Comparison of ENCODE assay signal across 15 mouse cellular contexts in the genomic region with DNA sequence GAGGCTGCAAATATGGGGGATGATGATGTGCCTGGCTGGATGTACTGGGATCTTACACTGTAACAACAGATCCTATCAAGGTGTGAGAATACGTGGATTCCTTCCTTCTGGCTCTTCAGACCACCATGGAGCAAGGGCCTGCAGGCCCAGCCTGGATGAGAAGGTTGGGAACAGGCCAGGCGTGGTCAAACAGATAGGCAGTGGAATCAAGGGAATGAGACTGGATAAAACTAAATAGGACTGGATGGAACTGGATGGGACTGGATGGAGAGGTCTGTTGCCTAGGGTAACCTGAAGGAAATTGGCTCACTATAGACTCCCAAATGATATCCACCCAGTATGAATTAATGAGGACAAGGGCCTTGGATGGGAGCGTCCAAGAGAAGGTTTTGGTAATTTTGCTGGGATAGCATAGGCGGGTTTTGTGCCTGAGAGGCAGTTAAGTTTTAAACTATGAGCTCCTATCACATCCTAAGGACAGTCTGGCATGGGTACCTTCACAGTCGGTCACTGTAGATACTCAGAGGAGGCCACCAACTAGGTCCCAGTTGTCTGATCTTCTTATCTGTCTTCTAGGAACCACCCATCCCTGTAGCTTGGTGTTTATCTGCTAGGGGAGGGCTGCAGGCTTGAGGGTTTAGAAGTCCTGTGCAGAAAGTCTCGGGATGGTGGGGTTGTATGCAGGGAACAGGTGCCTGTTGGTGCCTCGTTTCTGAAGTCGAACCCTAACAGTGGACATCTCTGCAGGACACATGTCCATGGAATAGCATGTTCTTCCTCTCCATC. TPM values are rescaled to one million over a fixed set of nuclear protein-coding genes. Genes with fewer than 3 reads are reported as not detected.
DNase-seq lines count a peak whose midpoint lies in the region; ATAC-seq lines count a peak whose summit lies in the region.
"Had no signal": no experiment of that assay in that cellular context is flagged by ENCODE, and none has a peak within 500 bp of the region (broad histone marks: within the 10 kb centered on the region; RNA-seq: fewer than 3 reads in every experiment).

No protein-coding gene starts in this region.

- peak overlapping the region; percentile 84; the same call in 1 of the 2 replicates for H3K27ac ChIP-seq in heart, embryonic 10.5 days
- H3K27ac ChIP-seq: embryonic facial prominence, embryonic 13.5 days; neural tube, embryonic 12.5 days had no signal

- H3K9me3 ChIP-seq in heart, embryonic 10.5 days = no peaks in the 10 kb centered on the region
- H3K9me3 ChIP-seq: embryonic facial prominence, embryonic 13.5 days; neural tube, embryonic 12.5 days had no signal

- peak; percentile 72 for ATAC-seq in erythroid progenitor cell, adult 5-6 weeks (replicated peaks; ENCODE audit: low FRiP score, poor library complexity, severe bottlenecking)
- ATAC-seq in megakaryocyte progenitor cell, adult 5-6 weeks (replicated peaks; ENCODE audit: poor library complexity) = peak; percentile 44

- 76% methylated on average over 8 of the region's 8 CpGs for WGBS in heart, embryonic 10.5 days

- peaks cover 7% of the 10 kb centered on the region; the same call in 1 of the 2 replicates for H3K27me3 ChIP-seq in heart, embryonic 10.5 days (ENCODE audit: insufficient read depth, poor library complexity, severe bottlenecking)
- H3K27me3 ChIP-seq: embryonic facial prominence, embryonic 13.5 days; neural tube, embryonic 12.5 days had no signal

- DNase-seq in heart, embryonic 10.5 days (ENCODE audit: low spot score) = no peak
- no peak for DNase-seq in heart, adult 18-20 months
- DNase-seq in spleen, postnatal 10 days (ENCODE audit: low spot score in 2 of 2) = peak; percentile 36 to 39
- DNase-seq in spleen, postnatal 14 days (ENCODE audit: low spot score in 2 of 2) = no peak
- DNase-seq in thymus, postnatal 25 days = no peak
- DNase-seq in frontal cortex, postnatal 10 days (ENCODE audit: low spot score in 2 of 2) = no peak
- DNase-seq: adrenal gland, postnatal 10 days; cerebellum, postnatal 36 days; kidney, adult 11 months; kidney, postnatal 25 days; midbrain, embryonic 14.5 days had no signal

- H3K36me3 ChIP-seq in heart, embryonic 10.5 days = no peaks in the 10 kb centered on the region
- H3K36me3 ChIP-seq: embryonic facial prominence, embryonic 13.5 days; neural tube, embryonic 12.5 days had no signal

- H3K4me1 ChIP-seq in heart, embryonic 10.5 days = peaks cover 61% of the 10 kb centered on the region

- no peak overlapping the region for H3K4me3 ChIP-seq in heart, embryonic 10.5 days
- H3K4me3 ChIP-seq: embryonic facial prominence, embryonic 13.5 days; neural tube, embryonic 12.5 days had no signal

RNA-seq across cellular contexts. Expression of gene Ackr3, which starts 44.2 kb away (rescaled TPM):
- 24.7 and 25.5 TPM in 2 replicates for polyA plus RNA-seq in heart, embryonic 10.5 days (2016; fragmentation: Nextera tagmentation; extraction: Ambion mirVana)
- total RNA-seq in heart, adult 18-20 months (2021) = 10 to 100 TPM; 49.2 to 52.5 TPM
- total RNA-seq in erythroid progenitor cell, adult 5-6 weeks (2015; ENCODE audit: low replicate concordance) = 1.1 TPM in 1 of 2 replicates, not detected in the other
- not detected in 2 replicates for total RNA-seq in erythroid progenitor cell, adult 5-6 weeks (2017; ENCODE audit: low replicate concordance)
- not detected in 2 replicates for total RNA-seq in megakaryocyte progenitor cell, adult 5-6 weeks (2015)
- total RNA-seq in megakaryocyte progenitor cell, adult 5-6 weeks (2017) = not detected in 2 replicates

Comparison
In these comparisons a context has a peak if more than half of its experiments do, and no peak if none do; other contexts are left out.
1. DNase-seq: peak in spleen, postnatal 10 days (2 of 2); none in heart, embryonic 10.5 days (single experiment), heart, adult 18-20 months (0 of 2), spleen, postnatal 14 days (0 of 2), thymus, postnatal 25 days (single experiment) and frontal cortex, postnatal 10 days (0 of 2).
2. RNA of gene Ackr3, which starts 44.2 kb away (total RNA-seq): 49.2 to 52.5 TPM in heart, adult 18-20 months; 1.1 TPM in erythroid progenitor cell, adult 5-6 weeks and not detected in megakaryocyte progenitor cell, adult 5-6 weeks; every median in the first group is over 10 times any median in the second.